Mouse (Mus musculus) ES-E14 (cell line): ENCODE data around the gene Itga10. TPM values are rescaled to one million over a fixed set of nuclear protein-coding genes. Genes with fewer than 3 reads are reported as not detected.

Experiments used
- DNase-seq: peaks from one replicate; pipeline ENCODE4 v3.0.0-alpha.2; 2013; ENCODE audit warnings: low read depth, low spot score
- H3K27ac ChIP-seq: 2 replicates; pipeline ENCODE4 v1.5.1; 2012; ENCODE audit warnings: low read depth, mild to moderate bottlenecking, low read length, moderate library complexity, mixed read lengths; ENCODE audit not compliant: poor library complexity, insufficient read depth, severe bottlenecking
- H3K36me3 ChIP-seq: 2 replicates; pipeline ENCODE4 v1.6.1; 2012; ENCODE audit warnings: mild to moderate bottlenecking, low read length, moderate library complexity, mixed read lengths; ENCODE audit not compliant: control insufficient read depth, poor library complexity, insufficient read depth, severe bottlenecking
- H3K4me1 ChIP-seq, 2 experiments: fragments of 150-350 bp in 1 of 2; sonication (generic) in 1 of 2; 2 replicates each; pipeline ENCODE4 v1.6.1; 2012; ENCODE audit warnings: low read length in 2 of 2, mild to moderate bottlenecking in 1 of 2, mixed read lengths in 1 of 2; ENCODE audit not compliant: control insufficient read depth in 2 of 2, insufficient read depth in 2 of 2, poor library complexity in 1 of 2
- H3K4me3 ChIP-seq, 2 experiments: fragments of 150-350 bp in 1 of 2; sonication (generic) in 1 of 2; 2 replicates each; pipeline ENCODE4 v1.5.1; 2012; ENCODE audit warnings: low read length in 2 of 2, low read depth in 1 of 2, mild to moderate bottlenecking in 1 of 2, mixed read lengths in 1 of 2; ENCODE audit not compliant: insufficient read depth in 1 of 2, poor library complexity in 1 of 2, severe bottlenecking in 1 of 2
- H3K9ac ChIP-seq: 2 replicates; pipeline ENCODE4 v1.6.1; 2012; ENCODE audit warnings: low read depth, mild to moderate bottlenecking, low read length, mixed read lengths; ENCODE audit not compliant: poor library complexity, insufficient read depth, severe bottlenecking
- H3K9me3 ChIP-seq: fragments of 150-350 bp; sonication (generic); 2 replicates; pipeline ENCODE4 v1.6.1; 2012; ENCODE audit warnings: low read depth, mild to moderate bottlenecking, low read length; ENCODE audit not compliant: control insufficient read depth, insufficient read depth
- CHD2 ChIP-seq: IDR thresholded peaks from 2 replicates; pipeline ENCODE4 v1.6.1; 2014; ENCODE audit warnings: mild to moderate bottlenecking, low read depth, low read length, inconsistent platforms
- HCFC1 ChIP-seq: IDR thresholded peaks from 2 replicates; pipeline ENCODE4 v1.6.1; 2012; ENCODE audit warnings: low read length, inconsistent platforms, borderline replicate concordance; ENCODE audit not compliant: insufficient read depth
- MAFK ChIP-seq: IDR thresholded peaks from 2 replicates; pipeline ENCODE4 v1.6.1; 2014; ENCODE audit warnings: mild to moderate bottlenecking, low read depth, low read length, inconsistent platforms; ENCODE audit not compliant: insufficient read depth
- ZC3H11A ChIP-seq: IDR thresholded peaks from 2 replicates; pipeline ENCODE4 v1.6.1; 2012; ENCODE audit warnings: low read depth, mild to moderate bottlenecking, inconsistent platforms, low read length, borderline replicate concordance
- ZNF384 ChIP-seq: IDR thresholded peaks from 2 replicates; pipeline ENCODE4 v1.6.1; 2012; ENCODE audit warnings: low read depth, low read length, inconsistent platforms
- in situ Hi-C, 2 experiments: fragments of 600-800 bp; cut with MboI; formaldehyde crosslinking; loops; one replicate each; pipeline ENCODE4 v1.15.1; 2025; ENCODE audit warnings: low sequenced_read_pairs in 2 of 2, inconsistent platforms in 1 of 2; ENCODE audit not compliant: unreplicated experiment in 2 of 2
- total RNA-seq: library from RNA; depleted of rRNA; stranded (reverse); fragments of 300-350 nt; gene quantifications from 2 replicates; pipeline ENCODE4 v1.2.3, GENCODE M21; 2012

The Itga10 gene
- total RNA-seq, 1 experiment = 1.7 TPM

DNA sequence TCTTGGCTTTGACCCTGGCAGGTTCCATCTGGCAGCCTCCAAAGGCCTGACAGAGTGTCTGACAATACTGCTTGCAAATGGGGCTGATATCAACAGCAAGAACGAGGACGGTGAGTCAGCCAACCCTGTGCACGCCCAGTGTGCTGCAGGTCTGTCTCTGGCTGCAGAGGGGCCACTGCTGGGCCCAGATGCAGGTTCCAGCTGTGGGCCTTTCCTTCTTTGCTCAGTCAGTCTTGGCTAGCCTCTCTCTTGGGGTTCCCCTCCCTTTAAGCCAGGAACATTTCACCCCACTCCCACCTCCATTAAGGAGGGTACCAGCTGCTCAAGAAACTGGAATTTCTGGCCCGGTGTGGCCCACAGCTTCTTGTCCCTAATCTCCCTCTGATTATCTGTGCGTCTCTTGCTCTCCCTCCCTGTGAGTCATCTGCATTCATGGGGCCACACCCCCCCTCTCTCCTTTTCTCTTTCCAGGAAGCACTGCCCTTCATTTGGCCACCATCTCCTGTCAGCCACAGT, 33.8 kb downstream of the Itga10 start:
- TF ChIP-seq HCFC1 (no peak), ZC3H11A (no peak), MAFK (no peak), ZNF384 (no peak), CHD2 (no peak)
- H3K36me3 ChIP-seq = no peaks in the 10 kb centered on the region
- H3K27ac ChIP-seq = peak overlapping the region; percentile 90
- in situ Hi-C loops = no loop called here
- no peaks in the 10 kb centered on the region for H3K9me3 ChIP-seq
- no peak overlapping the region for H3K4me3 ChIP-seq
- H3K9ac ChIP-seq = peak overlapping the region; percentile 18; the same call in 1 of the 2 replicates
- H3K4me1 ChIP-seq = peaks cover 25 to 29% of the 10 kb centered on the region in 2 experiments
- no peak for DNase-seq

- no peak for DNase-seq
- in situ Hi-C loops = no loop called here
- no peak overlapping the region for H3K27ac ChIP-seq
- no peaks in the 10 kb centered on the region for H3K9me3 ChIP-seq
- TF ChIP-seq ZC3H11A = no peak
- no peak for TF ChIP-seq HCFC1
- no peak for TF ChIP-seq ZNF384
- no peak for TF ChIP-seq CHD2
- no peak for TF ChIP-seq MAFK
- no peak overlapping the region for H3K9ac ChIP-seq
- H3K4me1 ChIP-seq = peaks cover 27% of the 10 kb centered on the region in 2 experiments
- no peak overlapping the region; a peak in 1 of 4 replicates for H3K4me3 ChIP-seq
- no peaks in the 10 kb centered on the region for H3K36me3 ChIP-seq
Measured at GRCm38 (mm10) chr3:96680269-96680956, 35.0 kb downstream of the Itga10 start.

GRCm38 (mm10) chr3:96683496-96683895, 38.1 kb downstream of the Itga10 start:
- no peak overlapping the region for H3K27ac ChIP-seq
- TF ChIP-seq ZNF384 = no peak
- no peak for TF ChIP-seq ZC3H11A
- no peak for TF ChIP-seq HCFC1
- TF ChIP-seq MAFK = no peak
- TF ChIP-seq CHD2 = no peak
- no peak for DNase-seq
- H3K9me3 ChIP-seq = no peaks in the 10 kb centered on the region
- no peak overlapping the region for H3K9ac ChIP-seq
- in situ Hi-C loops = no loop called here
- no peak overlapping the region for H3K4me3 ChIP-seq
- no peaks in the 10 kb centered on the region for H3K36me3 ChIP-seq
- peaks cover 18 to 19% of the 10 kb centered on the region in 2 experiments for H3K4me1 ChIP-seq

DNA sequence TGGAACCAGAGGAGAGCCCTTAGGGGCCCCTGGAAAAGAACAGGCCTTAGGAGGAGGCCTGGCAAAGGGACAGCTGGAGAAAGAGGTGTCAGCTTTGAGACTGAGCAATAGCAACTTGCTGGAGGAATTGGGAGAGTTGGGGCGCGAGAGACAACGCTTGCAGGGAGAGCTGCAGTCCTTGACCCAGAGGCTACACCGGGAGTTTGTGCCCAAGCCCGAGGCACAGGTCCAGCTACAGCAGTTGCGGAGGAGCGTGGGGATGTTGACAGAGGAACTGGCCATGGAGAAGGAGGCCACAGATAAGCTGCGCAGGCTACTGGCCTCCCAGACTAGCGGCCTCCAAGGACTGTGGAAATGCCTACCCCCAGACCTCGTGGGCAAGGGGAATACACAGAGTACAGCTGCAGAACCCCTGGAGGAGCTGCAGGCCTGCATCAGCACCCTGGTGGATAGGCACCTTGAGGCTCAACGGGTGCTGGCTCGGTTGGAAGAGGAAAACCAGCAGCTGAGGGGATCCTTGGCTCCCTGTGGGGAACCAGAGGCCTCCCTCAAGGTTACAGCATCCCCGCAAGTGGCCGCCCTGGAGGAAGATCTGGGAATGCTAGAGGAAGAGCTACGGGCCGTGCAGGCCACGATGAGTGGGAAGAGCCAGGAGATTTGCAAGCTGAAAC, 38.9 kb downstream of the Itga10 start:
- in situ Hi-C loops = no loop called here
- peak overlapping the region; percentile 40 to 49 for H3K4me3 ChIP-seq
- peaks cover 14 to 19% of the 10 kb centered on the region in 2 experiments for H3K4me1 ChIP-seq
- DNase-seq = no peak
- peak overlapping the region; percentile 25; the same call in 1 of the 2 replicates for H3K9ac ChIP-seq
- H3K27ac ChIP-seq = no peak overlapping the region
- H3K9me3 ChIP-seq = no peaks in the 10 kb centered on the region
- H3K36me3 ChIP-seq = no peaks in the 10 kb centered on the region
- TF ChIP-seq ZC3H11A (no peak), MAFK (no peak), HCFC1 (no peak), ZNF384 (no peak), CHD2 (no peak)
